Mouse (Mus musculus): ENCODE results near the gene Lrmp. TPM values are rescaled to one million over a fixed set of nuclear protein-coding genes. Genes with fewer than 3 reads are reported as not detected.

Lrmp gene
- total and polyA plus RNA-seq, 3 experiments: 92.3 to 163 (median 155) TPM

DNA sequence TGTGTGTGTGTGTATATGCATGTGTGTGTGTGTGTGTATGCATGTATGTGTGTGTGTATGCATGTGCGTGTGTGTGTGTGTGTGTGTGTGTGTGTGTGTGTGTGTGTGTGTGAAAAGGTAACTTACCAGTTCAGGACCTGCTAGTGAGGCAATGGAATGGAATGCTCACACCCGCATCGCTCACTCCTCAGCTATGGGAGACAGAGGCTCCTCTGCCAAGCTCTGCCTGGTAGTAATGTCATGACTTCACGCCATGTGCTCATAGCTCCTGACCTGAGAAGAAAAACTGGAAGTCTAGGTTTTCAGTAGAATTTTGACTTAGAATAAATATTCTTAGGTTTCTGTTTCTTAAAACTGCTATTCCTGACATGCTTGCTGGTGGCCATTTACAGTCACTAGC, 4.7 kb upstream of the Lrmp start:
- Histone ChIP-seq H3K79me2 (replicated peaks; ENCODE audit: control insufficient read depth, extremely low read depth, insufficient read depth, poor library complexity, severe bottlenecking) (no peaks in the 10 kb centered on the region), H3K4me1 (ENCODE audit: control insufficient read depth in 1 of 2, insufficient read depth in 2 of 2) (peaks cover 7 to 46% of the 10 kb centered on the region in 2 experiments; a peak in 3 of 4 replicates), H3K36me3 (replicated peaks in 1 of 2; ENCODE audit: control insufficient read depth in 1 of 2, insufficient read depth in 1 of 2, low read length in 1 of 2) (no peaks in the 10 kb centered on the region), H3K9ac (ENCODE audit: insufficient read depth, low read depth) (no peak overlapping the region), H3K9me3 (replicated peaks; ENCODE audit: low read length) (peaks cover 4% of the 10 kb centered on the region), H3K4me2 (ENCODE audit: insufficient read depth, low read depth, poor library complexity, severe bottlenecking) (no peak overlapping the region), H3K4me3 (replicated peaks in 1 of 3; ENCODE audit: low read depth in 2 of 3, low read length in 2 of 3, poor library complexity in 1 of 3) (no peak overlapping the region), H3K27ac (ENCODE audit: insufficient read depth, low read depth) (no peak overlapping the region), H3K27me3 (replicated peaks) (no peaks in the 10 kb centered on the region)
- no peak for DNase-seq (ENCODE audit: extremely low read depth)
- dilution Hi-C loops (cut with MboI; ENCODE audit: extremely low pct_ligation_motif_present, extremely low pct_unique_long_range_greater_than_20kb, low sequenced_read_pairs) (no loop called here), in situ Hi-C loops (cut with MboI; ENCODE audit: low pct_ligation_motif_present, low pct_unique_long_range_greater_than_20kb, low sequenced_read_pairs) (no loop called here)
- no peak for TF ChIP-seq GABPA (IDR thresholded peaks at IDR 0.05; ENCODE audit: insufficient replicate concordance, low read depth, low read length)
- no peak for TF ChIP-seq MYC (IDR thresholded peaks at IDR 0.05; ENCODE audit: low read depth, low read length)
- no peak for TF ChIP-seq EP300 (IDR thresholded peaks at IDR 0.05; ENCODE audit: low read length)
- no peak for TF ChIP-seq JUND (conservative IDR thresholded peaks at IDR 0.05; ENCODE audit: low read depth, low read length)
- TF ChIP-seq PAX5 (IDR thresholded peaks at IDR 0.05; ENCODE audit: low read length): no peak
- TF ChIP-seq SIN3A (IDR thresholded peaks at IDR 0.05; ENCODE audit: low read length): no peak
- no peak for TF ChIP-seq ETS1 (conservative IDR thresholded peaks at IDR 0.05; ENCODE audit: low read depth, low read length)
- TF ChIP-seq CHD1 (IDR thresholded peaks at IDR 0.05; ENCODE audit: low read depth, low read length): no peak

- dilution Hi-C loops (cut with MboI; ENCODE audit: extremely low pct_ligation_motif_present, extremely low pct_unique_long_range_greater_than_20kb, low sequenced_read_pairs) (no loop called here), in situ Hi-C loops (cut with MboI; ENCODE audit: low pct_ligation_motif_present, low pct_unique_long_range_greater_than_20kb, low sequenced_read_pairs) (no loop called here)
- no peaks in the 10 kb centered on the region for H3K36me3 ChIP-seq (replicated peaks in 1 of 2; ENCODE audit: control insufficient read depth in 1 of 2, insufficient read depth in 1 of 2, low read length in 1 of 2)
- no peaks in the 10 kb centered on the region for H3K27me3 ChIP-seq (replicated peaks)
- peaks cover 4% of the 10 kb centered on the region for H3K9me3 ChIP-seq (replicated peaks; ENCODE audit: low read length)
- no peak overlapping the region for H3K4me2 ChIP-seq (ENCODE audit: insufficient read depth, low read depth, poor library complexity, severe bottlenecking)
- no peaks in the 10 kb centered on the region for H3K79me2 ChIP-seq (replicated peaks; ENCODE audit: control insufficient read depth, extremely low read depth, insufficient read depth, poor library complexity, severe bottlenecking)
- DNase-seq (ENCODE audit: extremely low read depth): no peak
- no peak overlapping the region for H3K27ac ChIP-seq (ENCODE audit: insufficient read depth, low read depth)
- TF ChIP-seq GABPA (IDR thresholded peaks at IDR 0.05; ENCODE audit: insufficient replicate concordance, low read depth, low read length): no peak
- TF ChIP-seq POLR2A (IDR thresholded peaks at IDR 0.05; ENCODE audit: low read depth, low read length): no peak
- no peak for TF ChIP-seq IRF4 (IDR thresholded peaks at IDR 0.05; ENCODE audit: low read depth, low read length)
- no peak for TF ChIP-seq USF2 (conservative IDR thresholded peaks at IDR 0.05; ENCODE audit: low read depth, low read length)
- TF ChIP-seq SMC3 (IDR thresholded peaks at IDR 0.05; ENCODE audit: low read depth, low read length): no peak
- TF ChIP-seq NRF1 (IDR thresholded peaks at IDR 0.05; ENCODE audit: low read depth, low read length): no peak
- no peak for TF ChIP-seq BHLHE40 (IDR thresholded peaks at IDR 0.05; ENCODE audit: low read depth, low read length)
- no peak for TF ChIP-seq MAZ (IDR thresholded peaks at IDR 0.05; ENCODE audit: low read depth, low read length)
- TF ChIP-seq UBTF (IDR thresholded peaks at IDR 0.05; ENCODE audit: low read depth, low read length): no peak
- TF ChIP-seq MYC (IDR thresholded peaks at IDR 0.05; ENCODE audit: low read depth, low read length): no peak
- no peak for TF ChIP-seq HCFC1 (IDR thresholded peaks at IDR 0.05; ENCODE audit: low read depth, low read length)
- no peak overlapping the region for H3K9ac ChIP-seq (ENCODE audit: insufficient read depth, low read depth)
- peaks cover 15 to 44% of the 10 kb centered on the region in 2 experiments for H3K4me1 ChIP-seq (ENCODE audit: control insufficient read depth in 1 of 2, insufficient read depth in 2 of 2)
- no peak overlapping the region for H3K4me3 ChIP-seq (replicated peaks in 1 of 3; ENCODE audit: low read depth in 2 of 3, low read length in 2 of 3, poor library complexity in 1 of 3)
Measured at GRCm38 (mm10) chr6:145112865-145113264, 2.6 kb upstream of the Lrmp start.

Data from CH12.LX (cell line).